Mouse (Mus musculus): Measurements from ENCODE around the gene Prrx2. TPM values are rescaled to one million over a fixed set of nuclear protein-coding genes. Genes with fewer than 3 reads are reported as not detected.
A peak's percentile ranks its signal among the peaks of the same experiment; 100 is the strongest.

Prrx2 gene
- polyA plus RNA-seq, 1 experiment = 4.7 TPM

GRCm38 (mm10) chr2:30884852-30885373, 50.1 kb downstream of the Prrx2 start:
- H3K27ac ChIP-seq (ENCODE audit: insufficient read depth, low read depth, low read length) = no peak overlapping the region
- H3K4me1 ChIP-seq (ENCODE audit: control insufficient read depth, insufficient read depth, low read length) = no peaks in the 10 kb centered on the region
- TF ChIP-seq POLR2A (IDR thresholded peaks at IDR 0.05; ENCODE audit: low read depth, low read length) = no peak
- no peak for TF ChIP-seq CTCF (conservative IDR thresholded peaks at IDR 0.05; ENCODE audit: insufficient read depth, insufficient read length, low read depth, low read length)
- no peaks in the 10 kb centered on the region for H3K36me3 ChIP-seq (ENCODE audit: control insufficient read depth, insufficient read depth, low read length)
- no peak overlapping the region for H3K4me3 ChIP-seq (ENCODE audit: insufficient read depth, low read depth, low read length)
- 97% methylated on average over 4 of the region's 4 CpGs for whole genome bisulfite sequencing
- no peaks in the 10 kb centered on the region for H3K27me3 ChIP-seq (replicated peaks; ENCODE audit: control insufficient read depth, insufficient read depth, low read length)
- no peak for DNase-seq

GRCm38 (mm10) chr2:30885453-30886163, 50.8 kb downstream of the Prrx2 start:
- DNase-seq = no peak
- TF ChIP-seq POLR2A (IDR thresholded peaks at IDR 0.05; ENCODE audit: low read depth, low read length) (no peak), CTCF (conservative IDR thresholded peaks at IDR 0.05; ENCODE audit: insufficient read depth, insufficient read length, low read depth, low read length) (no peak)
- H3K27ac ChIP-seq (ENCODE audit: insufficient read depth, low read depth, low read length) = no peak overlapping the region
- 31% methylated on average over 9 of the region's 9 CpGs for WGBS
- no peaks in the 10 kb centered on the region for H3K27me3 ChIP-seq (replicated peaks; ENCODE audit: control insufficient read depth, insufficient read depth, low read length)
- H3K36me3 ChIP-seq (ENCODE audit: control insufficient read depth, insufficient read depth, low read length) = no peaks in the 10 kb centered on the region
- H3K4me1 ChIP-seq (ENCODE audit: control insufficient read depth, insufficient read depth, low read length) = no peaks in the 10 kb centered on the region
- no peak overlapping the region for H3K4me3 ChIP-seq (ENCODE audit: insufficient read depth, low read depth, low read length)

GRCm38 (mm10) chr2:30891002-30891401, 56.2 kb downstream of the Prrx2 start:
- Histone ChIP-seq H3K4me1 (ENCODE audit: control insufficient read depth, insufficient read depth, low read length) (no peaks in the 10 kb centered on the region), H3K36me3 (ENCODE audit: control insufficient read depth, insufficient read depth, low read length) (no peaks in the 10 kb centered on the region), H3K4me3 (ENCODE audit: insufficient read depth, low read depth, low read length) (no peak overlapping the region), H3K27me3 (replicated peaks; ENCODE audit: control insufficient read depth, insufficient read depth, low read length) (no peaks in the 10 kb centered on the region), H3K27ac (ENCODE audit: insufficient read depth, low read depth, low read length) (no peak overlapping the region)
- peak; percentile 74 for TF ChIP-seq CTCF (conservative IDR thresholded peaks at IDR 0.05; ENCODE audit: insufficient read depth, insufficient read length, low read depth, low read length)
- no peak for TF ChIP-seq POLR2A (IDR thresholded peaks at IDR 0.05; ENCODE audit: low read depth, low read length)
- 15% methylated on average over 3 of the region's 3 CpGs for WGBS
- DNase-seq = peak; percentile 57

GRCm38 (mm10) chr2:30893399-30893798, 58.6 kb downstream of the Prrx2 start:
- Histone ChIP-seq H3K4me1 (ENCODE audit: control insufficient read depth, insufficient read depth, low read length) (peaks cover 3% of the 10 kb centered on the region; the same call in 1 of the 2 replicates), H3K36me3 (ENCODE audit: control insufficient read depth, insufficient read depth, low read length) (no peaks in the 10 kb centered on the region), H3K27ac (ENCODE audit: insufficient read depth, low read depth, low read length) (no peak overlapping the region), H3K27me3 (replicated peaks; ENCODE audit: control insufficient read depth, insufficient read depth, low read length) (no peaks in the 10 kb centered on the region), H3K4me3 (ENCODE audit: insufficient read depth, low read depth, low read length) (no peak overlapping the region)
- peak; percentile 78 for DNase-seq
- 30% methylated on average over 6 of the region's 6 CpGs for WGBS
- no peak for TF ChIP-seq CTCF (conservative IDR thresholded peaks at IDR 0.05; ENCODE audit: insufficient read depth, insufficient read length, low read depth, low read length)
- no peak for TF ChIP-seq POLR2A (IDR thresholded peaks at IDR 0.05; ENCODE audit: low read depth, low read length)

- TF ChIP-seq POLR2A (IDR thresholded peaks at IDR 0.05; ENCODE audit: low read depth, low read length) (no peak), CTCF (conservative IDR thresholded peaks at IDR 0.05; ENCODE audit: insufficient read depth, insufficient read length, low read depth, low read length) (no peak)
- 79% methylated on average over 7 of the region's 7 CpGs for WGBS
Observed at GRCm38 (mm10) chr2:30893946-30894345, 59.2 kb downstream of the Prrx2 start.

GRCm38 (mm10) chr2:30897291-30897690, 62.5 kb downstream of the Prrx2 start:
- peaks cover 3% of the 10 kb centered on the region; the same call in 1 of the 2 replicates for H3K4me1 ChIP-seq (ENCODE audit: control insufficient read depth, insufficient read depth, low read length)
- H3K27ac ChIP-seq (ENCODE audit: insufficient read depth, low read depth, low read length) = no peak overlapping the region
- no peak for TF ChIP-seq POLR2A (IDR thresholded peaks at IDR 0.05; ENCODE audit: low read depth, low read length)
- no peak for TF ChIP-seq CTCF (conservative IDR thresholded peaks at IDR 0.05; ENCODE audit: insufficient read depth, insufficient read length, low read depth, low read length)
- no peaks in the 10 kb centered on the region for H3K27me3 ChIP-seq (replicated peaks; ENCODE audit: control insufficient read depth, insufficient read depth, low read length)
- no peak overlapping the region for H3K4me3 ChIP-seq (ENCODE audit: insufficient read depth, low read depth, low read length)
- H3K36me3 ChIP-seq (ENCODE audit: control insufficient read depth, insufficient read depth, low read length) = no peaks in the 10 kb centered on the region
- 27% methylated on average over 6 of the region's 6 CpGs for WGBS
- peak; percentile 42 for DNase-seq

More at GRCm38 (mm10) chr2:30893946-30894345, 59.2 kb downstream of the Prrx2 start:
- no peak for DNase-seq
- Histone ChIP-seq H3K4me3 (ENCODE audit: insufficient read depth, low read depth, low read length) (no peak overlapping the region), H3K4me1 (ENCODE audit: control insufficient read depth, insufficient read depth, low read length) (peaks cover 3% of the 10 kb centered on the region; the same call in 1 of the 2 replicates), H3K27me3 (replicated peaks; ENCODE audit: control insufficient read depth, insufficient read depth, low read length) (no peaks in the 10 kb centered on the region), H3K36me3 (ENCODE audit: control insufficient read depth, insufficient read depth, low read length) (no peaks in the 10 kb centered on the region), H3K27ac (ENCODE audit: insufficient read depth, low read depth, low read length) (no peak overlapping the region)

- 83% methylated on average over 14 of the region's 14 CpGs for WGBS
- DNase-seq = no peak
Observed at GRCm38 (mm10) chr2:30899397-30900069, 64.8 kb downstream of the Prrx2 start.

More at GRCm38 (mm10) chr2:30899397-30900069, 64.8 kb downstream of the Prrx2 start:
- peaks cover 3% of the 10 kb centered on the region; the same call in 1 of the 2 replicates for H3K4me1 ChIP-seq (ENCODE audit: control insufficient read depth, insufficient read depth, low read length)
- TF ChIP-seq POLR2A (IDR thresholded peaks at IDR 0.05; ENCODE audit: low read depth, low read length) = no peak
- no peak for TF ChIP-seq CTCF (conservative IDR thresholded peaks at IDR 0.05; ENCODE audit: insufficient read depth, insufficient read length, low read depth, low read length)
- H3K27me3 ChIP-seq (replicated peaks; ENCODE audit: control insufficient read depth, insufficient read depth, low read length) = no peaks in the 10 kb centered on the region
- no peaks in the 10 kb centered on the region for H3K36me3 ChIP-seq (ENCODE audit: control insufficient read depth, insufficient read depth, low read length)
- no peak overlapping the region for H3K4me3 ChIP-seq (ENCODE audit: insufficient read depth, low read depth, low read length)
- no peak overlapping the region for H3K27ac ChIP-seq (ENCODE audit: insufficient read depth, low read depth, low read length)
